Mouse (Mus musculus) megakaryocyte progenitor cell, adult 5-6 weeks (primary cell): ENCODE results near the gene Fggy. TPM values are rescaled to one million over a fixed set of nuclear protein-coding genes. Genes with fewer than 3 reads are reported as not detected.

Source experiments
- ATAC-seq: replicated peaks from 2 replicates; pipeline ENCODE4 v1.8.0; 2016; ENCODE audit warnings: mild to moderate bottlenecking, moderate TSS enrichment, inconsistent platforms; ENCODE audit not compliant: poor library complexity
- total RNA-seq, 2 experiments: library from RNA; stranded (forward) in 1 of 2; stranded (reverse) in 1 of 2; fragments of 157-497, 149-512 nt in 1 of 2; fragments of 200-1000 nt in 1 of 2; gene quantifications; 2 replicates each; pipeline versions ENCODE4 v1.2.3 to v1.2.4; 2015 to 2017

The Fggy gene
- total RNA-seq, 2 experiments from 2014 or later: 7.3 to 10.1 TPM

DNA sequence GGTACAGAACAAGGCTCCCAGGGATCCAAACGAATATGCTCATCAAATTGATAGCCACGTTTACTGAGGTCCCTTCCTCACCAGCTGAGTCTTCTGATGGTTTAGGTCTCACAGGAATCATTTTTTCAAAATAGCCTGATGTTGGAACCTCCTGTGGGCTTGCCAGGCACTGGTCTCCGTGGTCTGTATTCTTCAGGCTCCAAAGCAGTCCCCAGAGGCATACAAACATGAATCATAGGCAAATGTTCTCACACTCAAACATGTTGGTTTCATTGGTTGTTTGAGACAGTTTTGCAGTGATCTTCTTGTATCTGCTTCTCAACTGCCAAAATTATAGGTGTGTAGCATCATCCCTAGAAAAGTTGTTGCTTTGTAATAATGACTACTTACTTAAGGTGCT is 156.0 kb downstream of the Fggy start:
- no peak for ATAC-seq

DNA sequence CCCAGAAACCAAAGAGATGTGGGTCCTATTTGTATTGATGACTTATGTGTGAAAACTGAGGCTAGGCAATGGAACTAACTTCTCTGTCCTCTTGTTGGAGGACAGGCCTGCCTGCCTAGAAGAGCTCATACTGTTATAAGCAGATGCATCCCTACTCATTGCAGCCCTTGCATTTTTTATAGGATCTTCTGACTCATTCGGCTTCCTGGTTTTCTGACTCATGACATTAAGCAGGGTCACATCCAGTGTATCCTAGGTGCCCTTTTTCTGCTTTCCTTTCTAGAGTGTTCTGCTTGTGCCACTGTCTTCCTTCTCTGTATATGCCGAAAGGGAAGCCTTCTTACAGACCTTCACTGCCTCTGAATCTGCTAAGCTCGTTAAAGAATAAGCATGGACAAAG is 158.8 kb downstream of the Fggy start:
- ATAC-seq: no peak

DNA sequence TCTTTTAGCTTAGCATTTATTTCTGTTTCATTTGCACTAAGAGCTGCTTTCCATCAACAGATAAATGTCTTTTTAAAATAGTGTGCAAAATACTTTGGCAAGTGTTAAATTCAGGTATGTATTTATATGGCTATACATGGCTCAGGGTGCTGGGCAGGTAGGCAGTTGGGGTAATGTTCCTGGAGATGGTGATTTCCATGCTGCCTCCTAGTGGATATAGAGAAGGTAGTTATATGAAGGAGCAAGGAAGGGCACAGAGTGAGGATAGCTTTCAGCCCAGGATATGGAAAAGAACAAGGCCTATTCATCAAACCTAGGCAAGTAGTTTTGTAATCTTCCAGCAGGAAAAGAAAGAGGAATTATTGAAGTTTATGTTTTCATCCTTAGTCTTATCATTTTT is 166.3 kb downstream of the Fggy start:
- ATAC-seq: 0 out of 2 replicates have a peak, but pooled peaks have one; percentile 50

DNA sequence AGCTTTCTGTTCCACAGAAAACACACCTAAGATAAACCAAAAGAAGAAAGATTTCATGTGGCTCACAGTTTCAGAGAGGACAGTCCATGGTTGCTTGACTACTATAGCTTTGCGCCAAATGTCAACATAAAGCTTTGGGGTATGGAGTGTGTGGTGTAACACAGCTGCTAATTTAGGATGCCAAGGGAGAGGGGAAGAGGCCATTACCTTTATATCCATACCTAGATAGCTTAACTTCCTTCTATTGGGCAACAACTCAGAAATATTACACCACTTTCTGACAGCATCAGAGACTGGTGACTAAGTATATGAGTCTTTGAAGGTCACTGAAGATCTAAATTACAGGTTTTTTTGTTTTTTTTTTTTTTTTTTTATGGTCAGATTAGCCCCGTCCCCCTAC is 169.1 kb downstream of the Fggy start:
- peak; percentile 60 for ATAC-seq

DNA sequence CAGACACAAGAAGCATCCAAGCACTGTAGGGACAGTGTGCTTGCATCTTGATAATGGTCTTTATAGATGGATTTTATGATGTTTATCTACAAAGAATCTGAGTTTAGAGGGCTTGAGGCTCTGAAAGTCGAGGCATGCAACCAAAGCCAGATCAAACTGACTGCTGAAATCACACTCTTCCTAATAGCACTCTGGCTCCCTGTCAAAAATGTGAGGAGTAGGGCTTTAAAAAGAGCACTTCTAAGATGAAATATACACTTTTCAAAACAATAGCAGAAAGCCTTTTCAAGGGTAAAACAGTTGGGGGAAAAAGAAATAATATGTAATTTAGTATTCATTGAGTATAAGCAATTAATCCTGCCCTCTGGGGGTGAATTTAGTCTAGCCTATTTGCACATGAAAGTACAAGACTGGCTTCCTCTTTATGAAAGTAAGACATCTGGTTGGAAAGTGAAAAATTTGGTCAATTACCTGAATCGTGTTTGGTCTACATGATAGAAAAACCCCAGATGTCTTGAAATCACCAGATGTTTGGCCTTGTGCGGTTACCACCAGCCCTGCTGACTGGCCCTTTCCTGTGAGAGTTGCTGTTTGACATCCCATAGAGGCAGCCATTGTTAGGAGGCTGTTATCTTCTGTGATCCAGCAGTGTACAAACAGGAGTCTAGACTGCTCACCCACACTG is 172.0 kb downstream of the Fggy start:
- no peak for ATAC-seq

DNA sequence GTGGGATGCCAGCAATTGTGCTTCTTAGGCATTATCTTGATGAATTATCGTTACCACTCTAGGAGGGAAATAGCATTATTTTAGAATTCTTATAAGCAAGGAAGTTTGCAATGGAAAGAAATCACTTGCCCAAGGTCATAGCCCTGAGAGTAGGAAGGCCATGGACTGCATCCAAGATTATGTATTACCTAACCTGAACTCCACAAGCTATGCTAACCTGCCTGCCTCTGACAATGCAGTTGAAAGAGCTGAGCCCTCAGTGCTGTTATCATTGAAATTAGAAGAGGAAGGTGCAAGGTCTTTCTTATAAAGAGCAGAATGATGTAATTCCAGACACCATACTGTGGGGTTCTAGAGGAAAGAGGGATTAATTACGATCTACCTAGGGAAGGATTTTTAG is 173.8 kb downstream of the Fggy start:
- ATAC-seq: no peak

DNA sequence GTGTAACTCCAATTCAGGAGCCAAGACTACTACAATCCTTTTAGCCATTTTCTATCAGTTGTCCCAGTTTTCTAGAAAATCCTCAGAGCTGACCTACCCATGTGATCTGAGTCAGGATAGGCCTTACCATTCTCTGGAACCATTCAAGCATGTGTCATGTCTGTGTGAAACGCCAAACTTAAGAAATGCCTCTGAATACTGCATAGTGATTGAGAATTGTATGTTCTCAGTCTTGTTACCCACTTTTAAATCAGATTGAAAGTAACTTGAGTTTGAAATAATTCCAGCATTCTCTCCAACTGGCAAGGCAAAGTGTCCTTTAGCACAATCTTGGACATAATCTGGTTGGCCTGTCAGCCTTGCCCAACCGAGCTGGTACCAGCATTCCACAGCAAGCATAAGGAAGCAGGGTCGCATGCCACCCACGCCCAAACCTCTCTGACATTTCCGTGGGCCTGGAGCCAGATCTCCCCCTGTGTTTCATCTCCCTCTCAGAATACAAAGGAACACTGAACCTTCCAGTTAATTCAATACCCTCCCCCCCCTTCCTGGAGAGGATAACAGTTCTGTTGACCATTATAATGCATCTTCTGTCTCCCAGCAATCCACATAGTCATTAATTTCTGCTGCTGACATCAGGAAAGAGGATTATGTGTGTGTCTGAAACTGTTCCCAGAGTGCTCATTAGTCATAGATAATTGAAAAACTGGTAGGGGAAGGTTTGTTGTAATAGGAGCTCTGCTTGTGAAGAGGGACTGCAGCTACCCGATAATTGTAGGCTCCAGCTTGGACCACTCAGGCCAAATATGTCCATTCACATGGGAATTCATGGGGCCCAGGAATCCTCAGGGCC is 176.3 kb downstream of the Fggy start:
- no peak for ATAC-seq

DNA sequence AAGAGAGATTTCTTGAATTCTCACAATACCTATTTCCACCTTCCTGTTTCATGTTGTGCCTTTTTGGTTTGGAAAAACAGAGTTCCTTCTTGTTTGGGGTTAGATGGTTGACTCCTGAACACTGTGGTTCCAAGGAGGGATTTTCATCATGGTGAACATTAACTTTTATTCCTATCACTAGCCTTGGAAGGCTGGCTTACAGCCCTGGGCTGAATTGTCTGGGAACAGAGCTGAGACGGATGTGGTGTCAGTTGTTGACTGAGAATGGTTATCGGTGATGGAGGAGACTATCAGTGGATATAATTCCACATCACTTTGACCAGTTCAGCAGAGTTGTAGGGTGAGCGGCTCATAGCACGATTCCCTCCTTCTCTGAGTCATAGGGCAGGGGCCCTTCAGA is 178.7 kb downstream of the Fggy start:
- no peak for ATAC-seq

DNA sequence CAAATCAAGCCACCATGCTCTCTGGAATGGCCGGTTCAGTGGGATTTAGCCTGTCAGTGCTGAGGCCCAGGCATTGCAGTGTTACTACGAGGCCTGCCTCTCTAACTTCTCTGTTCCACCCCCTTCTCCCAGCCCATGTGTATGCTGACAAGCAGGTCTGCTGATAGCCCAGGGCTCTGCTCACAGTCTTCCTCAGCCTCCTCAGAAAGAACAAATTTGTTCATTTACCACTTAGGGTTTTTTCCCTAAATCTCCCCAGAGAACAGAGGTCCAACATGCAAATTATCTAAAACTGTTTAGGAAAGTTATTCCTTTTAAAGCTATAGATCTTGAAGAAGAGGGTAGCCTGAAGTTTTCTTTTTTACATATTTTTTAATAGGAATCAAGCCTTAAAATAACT is 179.4 kb downstream of the Fggy start:
- ATAC-seq: no peak

DNA sequence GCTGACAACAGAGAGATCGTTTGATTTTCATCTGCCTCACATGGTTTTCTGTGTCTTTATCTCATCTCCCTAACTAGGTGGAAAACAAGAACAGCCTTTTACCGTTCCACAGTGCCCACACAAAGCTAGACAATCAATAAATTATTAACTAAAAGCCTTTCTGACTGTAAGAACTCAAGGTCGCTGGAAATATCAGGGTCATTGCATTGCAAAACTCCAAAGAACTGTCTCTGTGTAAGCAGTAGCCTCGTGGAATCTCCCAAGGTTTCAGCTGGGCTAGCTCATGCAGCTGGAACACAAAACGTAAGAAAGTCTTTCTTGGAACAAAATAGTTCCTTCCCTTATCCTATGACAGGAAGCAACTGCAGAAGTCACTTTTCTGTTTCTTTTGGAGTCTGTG is 180.9 kb downstream of the Fggy start:
- no peak for ATAC-seq

DNA sequence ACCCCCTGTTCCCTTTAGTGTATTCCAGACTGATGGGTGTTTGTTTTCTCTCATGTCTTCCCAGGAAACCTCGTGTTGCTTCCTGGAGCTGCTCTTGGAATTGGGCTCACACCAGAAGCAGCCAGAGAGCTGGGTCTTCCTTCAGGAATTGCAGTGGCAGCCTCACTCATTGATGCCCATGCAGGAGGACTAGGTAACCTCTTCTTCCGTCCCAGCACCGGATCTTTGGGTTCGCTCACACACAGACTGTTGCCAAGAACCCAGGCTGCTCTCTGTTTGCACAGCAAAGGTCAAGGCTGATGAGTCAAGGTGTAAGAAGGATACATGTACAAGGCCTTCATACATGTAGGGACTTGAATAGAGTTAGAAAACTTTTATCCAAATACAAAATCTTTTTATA is 181.4 kb downstream of the Fggy start:
- ATAC-seq: no peak

DNA sequence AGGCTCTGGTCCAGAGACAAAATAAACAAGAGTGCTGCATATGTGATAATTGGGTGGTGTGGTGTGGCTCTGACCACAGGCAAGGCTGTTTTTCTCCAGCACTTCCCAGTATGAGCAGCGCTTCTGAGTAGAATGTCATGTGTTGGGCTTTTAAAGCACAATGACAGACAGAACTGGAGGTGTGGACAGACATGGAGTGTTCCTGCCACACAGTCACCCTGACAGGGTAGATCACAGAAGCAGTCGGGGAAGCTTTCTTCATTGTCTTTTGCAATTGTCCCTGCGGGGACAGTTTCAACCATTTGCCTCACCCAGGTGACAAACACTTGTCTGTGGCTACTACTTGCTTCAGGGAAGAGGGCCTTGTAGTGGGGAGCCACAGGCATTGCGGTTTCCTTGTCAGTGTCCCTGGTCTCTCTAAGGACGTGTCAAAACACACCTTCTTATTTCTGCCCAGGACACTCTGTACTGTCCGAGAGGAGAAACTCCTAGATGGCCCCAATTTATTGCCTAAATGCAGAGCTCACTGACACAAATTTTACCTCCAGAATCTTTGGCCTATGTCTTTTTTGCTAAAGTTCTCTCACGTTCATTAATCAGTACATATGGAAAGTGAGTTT is 183.9 kb downstream of the Fggy start:
- ATAC-seq: peak; percentile 82

DNA sequence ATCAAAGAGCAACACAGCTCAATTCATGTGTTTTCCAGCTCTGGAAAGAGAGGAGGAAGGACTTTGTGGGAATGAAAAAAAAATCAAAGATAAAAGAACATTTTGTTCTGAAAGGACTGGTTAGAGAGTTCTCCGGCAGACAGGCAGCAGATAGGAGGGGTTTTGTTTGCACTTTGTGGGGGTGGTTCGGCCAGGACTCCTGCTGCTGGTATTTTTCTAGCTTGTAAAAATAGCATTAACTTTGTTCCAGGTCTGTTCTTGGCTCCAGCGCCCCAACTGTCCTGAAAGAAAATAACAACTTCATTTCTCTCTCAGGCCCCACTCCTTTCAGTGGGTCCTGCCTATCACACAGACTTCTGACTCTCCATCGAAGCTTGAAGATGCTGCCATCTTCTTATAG is 185.7 kb downstream of the Fggy start:
- no peak for ATAC-seq

DNA sequence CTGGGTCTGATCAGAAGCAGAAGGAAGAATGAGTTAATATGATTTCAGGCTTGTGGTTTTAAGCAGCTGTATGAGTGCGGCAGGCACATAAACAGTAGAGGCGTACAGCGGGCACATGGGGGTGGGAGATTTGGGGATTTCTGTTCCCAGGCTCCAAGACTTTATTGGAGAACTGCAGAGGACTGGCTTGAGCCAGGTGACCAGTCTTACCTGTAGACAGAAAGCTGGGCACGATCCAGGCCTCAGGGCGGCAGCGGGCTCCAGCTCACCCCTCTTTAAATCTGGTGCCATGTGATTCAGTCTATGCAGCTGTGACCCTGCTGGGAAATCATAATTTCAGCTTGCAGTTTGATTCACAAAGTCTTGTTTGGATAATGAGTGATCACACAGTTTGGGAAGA is 189.6 kb downstream of the Fggy start:
- ATAC-seq: no peak

DNA sequence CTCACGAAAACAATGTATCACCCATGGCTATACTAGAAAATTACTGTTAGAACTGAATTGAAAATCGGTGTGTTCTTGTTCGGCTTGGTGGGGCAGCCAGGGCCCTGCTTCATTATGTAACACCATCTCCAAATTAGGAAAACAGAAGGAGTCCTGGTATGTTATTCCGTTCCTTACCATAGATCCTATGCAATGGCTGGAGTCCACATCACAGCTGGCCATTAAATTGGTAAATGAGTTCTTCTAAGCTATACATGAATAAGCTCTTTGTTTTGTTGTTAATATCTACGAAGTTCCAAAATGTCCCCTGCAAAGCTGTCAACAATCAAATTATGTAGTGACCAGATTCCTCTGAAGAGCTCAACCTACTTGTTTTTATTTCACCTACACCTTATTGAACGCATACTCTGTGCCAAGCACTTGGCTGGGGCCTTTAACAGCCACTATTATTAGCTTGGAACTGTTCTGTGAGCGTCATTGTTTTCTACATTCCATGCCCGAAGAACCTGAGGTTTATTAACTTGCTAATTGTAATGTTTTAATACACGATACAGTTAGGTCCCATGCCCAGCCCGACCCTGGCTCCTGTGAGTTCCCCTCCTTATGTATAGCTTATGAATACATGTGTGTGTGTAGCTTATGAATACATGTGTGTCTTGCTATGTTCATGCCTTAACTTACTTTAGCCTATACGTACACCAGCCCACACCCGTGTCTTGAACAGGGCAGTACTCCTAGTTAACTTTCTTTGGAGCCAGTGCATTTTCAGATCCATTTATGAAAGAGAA is 190.3 kb downstream of the Fggy start:
- ATAC-seq: no peak

DNA sequence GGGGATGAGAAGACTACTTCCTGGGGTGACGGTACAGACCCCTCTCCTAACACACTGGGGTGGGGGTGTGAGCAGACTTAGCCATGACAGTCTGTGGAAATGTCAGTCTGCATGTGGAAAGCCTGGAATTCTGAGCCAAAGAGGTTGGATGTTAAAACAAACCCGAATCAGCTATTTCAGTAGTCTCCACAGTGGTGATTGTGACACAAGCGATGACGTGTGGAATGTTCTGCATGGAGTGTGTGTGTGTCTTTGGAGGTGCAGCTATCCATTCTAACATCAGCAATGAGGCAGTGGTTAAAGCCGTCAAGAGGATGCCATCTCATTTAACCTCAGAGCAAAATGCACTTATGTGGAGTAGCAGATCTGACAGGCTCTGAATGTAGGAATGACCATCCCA is 192.9 kb downstream of the Fggy start:
- no peak for ATAC-seq

DNA sequence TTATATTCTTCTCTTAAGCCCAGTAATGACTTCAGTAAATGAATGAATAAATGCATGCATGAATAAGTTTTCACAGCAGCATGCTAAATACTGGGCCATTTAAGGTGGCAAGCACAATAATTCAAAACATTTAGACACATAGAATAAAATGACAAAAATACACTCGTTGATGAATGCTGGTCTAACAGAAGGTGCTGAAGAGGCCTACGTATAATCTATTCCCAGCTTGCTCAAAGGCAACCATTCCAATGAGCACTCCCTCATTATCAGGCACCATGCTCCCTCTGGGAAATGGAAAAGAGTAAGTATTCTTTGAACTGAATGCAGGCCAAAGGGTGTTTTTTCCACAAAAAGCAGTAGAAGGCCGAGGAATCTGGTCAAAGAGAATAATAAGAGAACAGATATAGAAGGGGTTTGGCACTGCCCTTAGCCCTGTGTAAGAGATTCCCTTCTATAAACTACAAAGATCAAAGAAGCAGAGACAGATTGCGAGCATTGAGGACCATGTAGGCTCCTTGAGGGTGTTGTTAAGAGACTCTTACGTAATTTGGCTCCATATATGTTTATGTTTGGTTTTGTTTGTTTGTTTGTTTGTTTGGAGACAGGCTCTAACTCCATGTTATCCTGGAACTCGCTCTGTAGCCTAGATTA is 195.4 kb downstream of the Fggy start:
- no peak for ATAC-seq

DNA sequence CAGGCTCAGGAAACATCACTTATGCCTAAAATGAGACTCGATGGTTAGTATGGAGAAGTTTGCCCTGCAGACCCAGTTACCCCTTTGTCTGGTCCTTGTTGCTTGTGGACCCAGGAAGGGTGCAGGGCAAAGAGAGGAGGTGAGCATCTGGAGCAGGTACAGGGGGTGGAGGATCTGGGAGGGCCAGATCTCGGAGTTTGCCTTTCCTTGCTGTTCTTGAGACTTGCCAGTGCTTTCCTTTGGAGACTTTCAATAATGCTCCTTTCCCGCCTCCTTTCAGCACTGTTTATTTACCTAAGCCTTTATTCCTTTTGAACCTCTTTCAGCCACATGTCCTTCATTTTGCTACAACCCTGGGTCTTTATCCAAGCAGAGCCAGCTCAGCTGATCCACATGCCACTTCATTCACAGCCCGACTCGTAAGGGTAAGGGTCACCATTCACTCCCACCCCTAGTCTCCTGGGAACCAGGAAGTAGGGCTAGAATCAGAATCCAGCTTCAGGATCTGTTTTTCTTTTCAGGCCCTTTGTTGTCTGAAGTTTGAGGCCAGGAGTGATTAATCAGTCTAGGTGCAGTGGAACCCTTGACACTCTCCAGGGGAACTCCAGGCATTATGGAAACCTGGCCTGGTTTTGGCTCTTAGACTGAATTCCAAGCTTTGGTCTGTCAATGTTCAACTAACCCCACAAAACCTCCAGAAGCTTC is 201.9 kb downstream of the Fggy start:
- no peak for ATAC-seq

DNA sequence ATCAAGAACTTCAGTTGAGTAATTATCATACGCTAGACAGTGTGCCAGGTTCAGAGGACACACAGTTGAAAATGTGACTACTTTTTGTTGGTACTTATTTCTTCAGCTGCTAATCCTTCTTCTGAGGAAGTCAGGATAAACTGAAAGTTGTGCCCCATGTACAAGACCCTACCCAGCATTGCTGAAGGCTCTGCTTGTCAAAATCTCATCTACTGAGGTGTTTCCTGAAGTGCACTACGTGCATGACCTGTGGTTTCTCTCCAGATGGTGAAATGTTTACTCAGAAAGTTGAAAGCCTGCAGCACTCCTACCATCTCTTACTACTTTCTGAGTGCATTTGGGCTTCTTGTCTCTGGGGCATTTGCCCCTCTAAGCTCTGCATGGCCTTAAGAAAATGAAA is 208.1 kb downstream of the Fggy start:
- ATAC-seq: no peak

DNA sequence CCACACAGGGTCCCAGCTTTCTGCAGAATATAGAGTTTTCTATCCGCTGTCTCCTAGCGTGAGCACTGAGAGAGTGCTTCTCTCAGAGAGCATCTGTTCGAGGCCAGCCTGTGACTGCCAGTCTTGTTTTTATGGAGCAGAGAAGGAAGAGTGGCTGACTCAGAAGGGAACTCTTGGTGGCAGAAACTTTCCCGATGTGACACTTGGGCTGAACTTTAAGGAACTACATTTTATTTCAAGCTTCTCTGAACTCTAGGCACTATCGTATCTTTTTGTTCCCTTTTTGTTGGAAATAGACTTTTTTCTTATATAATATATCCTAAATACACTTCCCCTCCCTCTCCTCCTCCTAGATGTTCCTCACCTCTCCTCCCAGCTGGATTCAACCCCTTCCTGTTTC is 213.2 kb downstream of the Fggy start:
- peak; percentile 47 for ATAC-seq
